Mouse (Mus musculus): ENCODE measurements at regions not wholly inside any gene's neighbourhood (a gene's known extent, or its start where the extent isn't known, plus 50 kb on each side); places are given as distances from the start of the nearest gene placed in this dataset.

GRCm38 (mm10) chr14:46115950-46116349, 263.3 kb upstream of the Gm15217 start:
- TF ChIP-seq POLR2A (IDR thresholded peaks at IDR 0.05; ENCODE audit: control insufficient read depth in 1 of 2, insufficient read depth in 1 of 2, low read depth in 1 of 2, low read length in 2 of 2, poor library complexity in 1 of 2), result no peak
- no peak for TF ChIP-seq SIN3A (IDR thresholded peaks at IDR 0.05; ENCODE audit: low read length)
- no peak for TF ChIP-seq CTCF (IDR thresholded peaks at IDR 0.05 in 2 of 3, conservative IDR thresholded peaks at IDR 0.05 in 1 of 3; ENCODE audit: control insufficient read depth in 1 of 3, insufficient read depth in 1 of 3, low read depth in 2 of 3, low read length in 3 of 3, poor library complexity in 1 of 3, severe bottlenecking in 1 of 3)
- TF ChIP-seq TCF12 (IDR thresholded peaks at IDR 0.05; ENCODE audit: low read depth, low read length), result no peak
- no peak for TF ChIP-seq USF1 (IDR thresholded peaks at IDR 0.05; ENCODE audit: low read depth, low read length)
- no peak for TF ChIP-seq E2F4 (IDR thresholded peaks at IDR 0.05; ENCODE audit: borderline replicate concordance, low read depth, low read length)
- no peak for TF ChIP-seq POLR2AphosphoS2 (IDR thresholded peaks at IDR 0.05; ENCODE audit: low read length)
- no peak for TF ChIP-seq GATA1 (IDR thresholded peaks at IDR 0.05; ENCODE audit: low read depth, low read length)
- no peak for TF ChIP-seq ZMIZ1 (IDR thresholded peaks at IDR 0.05; ENCODE audit: low read depth, low read length)
- TF ChIP-seq TAL1 (IDR thresholded peaks at IDR 0.05; ENCODE audit: low read length), result no peak
- no peak for TF ChIP-seq EP300 (IDR thresholded peaks at IDR 0.05; ENCODE audit: low read depth in 1 of 2, low read length in 2 of 2)
- TF ChIP-seq RCOR1 (IDR thresholded peaks at IDR 0.05; ENCODE audit: low read depth, low read length), result no peak
- no peak for TF ChIP-seq MAX (IDR thresholded peaks at IDR 0.05; ENCODE audit: low read length)

Measured in MEL (cell line).